Mouse (Mus musculus): ENCODE results near the gene Adamts4. TPM values are rescaled to one million over a fixed set of nuclear protein-coding genes. Genes with fewer than 3 reads are reported as not detected.
"Not testable (repeated sequence)": the region's sequence is repeated elsewhere in the genome, so short reads cannot be mapped to it uniquely, and the experiment has no call there.

Adamts4 gene
- polyA plus RNA-seq, 1 experiment from 2014 or later: 5.2 TPM

- WGBS: 51% methylated on average over 12 of the region's 12 CpGs
- peak overlapping the region; percentile 11; the same call in 1 of the 2 replicates for H3K27ac ChIP-seq
- H3K4me2 ChIP-seq: no peak overlapping the region
- peaks cover 39% of the 10 kb centered on the region for H3K36me3 ChIP-seq
- no peaks in the 10 kb centered on the region for H3K9me3 ChIP-seq (replicated peaks)
- no peaks in the 10 kb centered on the region for H3K27me3 ChIP-seq
- ATAC-seq (replicated peaks; ENCODE audit: insufficient number of reproducible peaks, insufficient read depth, low FRiP score, low read depth): no peak
- H3K4me1 ChIP-seq (replicated peaks): peaks cover 11% of the 10 kb centered on the region; the same call in 1 of the 2 replicates
- H3K4me3 ChIP-seq: peak overlapping the region; percentile 7; the same call in 1 of the 2 replicates
- no peak overlapping the region for H3K9ac ChIP-seq
Observed at GRCm38 (mm10) chr1:171232800-171233730, 17.2 kb upstream of the Adamts4 start.

GRCm38 (mm10) chr1:171234126-171234525, 16.1 kb upstream of the Adamts4 start, which contains the start of gene Fcer1g:
Gene Fcer1g, minus strand, starts transcription at chr1:171234365.
- no peak for ATAC-seq (replicated peaks; ENCODE audit: insufficient number of reproducible peaks, insufficient read depth, low FRiP score, low read depth)
- WGBS: 85% methylated on average over 14 of the region's 14 CpGs
- H3K9ac ChIP-seq: no peak within 1 kb of the TSS; the same call in 1 of the 2 replicates

GRCm38 (mm10) chr1:171234538-171234937, 15.7 kb upstream of the Adamts4 start:
- no peak overlapping the region for H3K27ac ChIP-seq
- H3K4me2 ChIP-seq: no peak overlapping the region
- H3K27me3 ChIP-seq: no peaks in the 10 kb centered on the region
- H3K36me3 ChIP-seq: peaks cover 54% of the 10 kb centered on the region
- H3K4me3 ChIP-seq: no peak overlapping the region
- 92% methylated on average over 4 of the region's 4 CpGs for WGBS
- H3K4me1 ChIP-seq (replicated peaks): peaks cover 11% of the 10 kb centered on the region; the same call in 1 of the 2 replicates
- no peak for ATAC-seq (replicated peaks; ENCODE audit: insufficient number of reproducible peaks, insufficient read depth, low FRiP score, low read depth)
- no peaks in the 10 kb centered on the region for H3K9me3 ChIP-seq (replicated peaks)
- H3K9ac ChIP-seq: no peak overlapping the region

More at GRCm38 (mm10) chr1:171234126-171234525, 16.1 kb upstream of the Adamts4 start, which contains the start of gene Fcer1g:
- Histone ChIP-seq H3K9me3 (replicated peaks) (no peaks in the 10 kb centered on the region), H3K4me2 (no peak within 1 kb of the TSS), H3K27me3 (no peaks in the 10 kb centered on the region), H3K36me3 (peaks cover 50% of the 10 kb centered on the region), H3K27ac (peak within 1 kb of the TSS; percentile 11; the same call in 1 of the 2 replicates), H3K4me1 (replicated peaks) (peaks cover 11% of the 10 kb centered on the region; the same call in 1 of the 2 replicates), H3K4me3 (peak within 1 kb of the TSS; percentile 15; the same call in 1 of the 2 replicates)

GRCm38 (mm10) chr1:171235791-171236190, 14.4 kb upstream of the Adamts4 start:
- Histone ChIP-seq H3K9me3 (replicated peaks) (no peaks in the 10 kb centered on the region), H3K27me3 (no peaks in the 10 kb centered on the region), H3K9ac (no peak overlapping the region), H3K27ac (0 out of 2 replicates have a peak overlapping the region, but pooled peaks have one; percentile 1), H3K4me2 (no peak overlapping the region), H3K4me1 (replicated peaks) (peaks cover 16% of the 10 kb centered on the region; the same call in 1 of the 2 replicates), H3K4me3 (no peak overlapping the region), H3K36me3 (peaks cover 67% of the 10 kb centered on the region)
- ATAC-seq (replicated peaks; ENCODE audit: insufficient number of reproducible peaks, insufficient read depth, low FRiP score, low read depth): no peak
- 45% methylated on average over 4 of the region's 4 CpGs for WGBS

GRCm38 (mm10) chr1:171237438-171237837, 12.8 kb upstream of the Adamts4 start:
- Histone ChIP-seq H3K27ac (no peak overlapping the region), H3K4me2 (no peak overlapping the region), H3K4me1 (replicated peaks) (peaks cover 16% of the 10 kb centered on the region; the same call in 1 of the 2 replicates), H3K9ac (no peak overlapping the region), H3K9me3 (replicated peaks) (no peaks in the 10 kb centered on the region), H3K4me3 (no peak overlapping the region), H3K36me3 (peaks cover 83% of the 10 kb centered on the region), H3K27me3 (no peaks in the 10 kb centered on the region)
- no peak for ATAC-seq (replicated peaks; ENCODE audit: insufficient number of reproducible peaks, insufficient read depth, low FRiP score, low read depth)
- 79% methylated on average over 6 of the region's 6 CpGs for WGBS

- H3K4me1 ChIP-seq (replicated peaks): peaks cover 15% of the 10 kb centered on the region; the same call in 1 of the 2 replicates
- H3K4me3 ChIP-seq: no peak overlapping the region
- WGBS: 71% methylated on average over 14 of the region's 14 CpGs
- H3K4me2 ChIP-seq: no peak overlapping the region
- H3K27me3 ChIP-seq: no peaks in the 10 kb centered on the region
- no peak overlapping the region for H3K27ac ChIP-seq
- ATAC-seq (replicated peaks; ENCODE audit: insufficient number of reproducible peaks, insufficient read depth, low FRiP score, low read depth): 0 out of 2 replicates have a peak, but pooled peaks have one; percentile 24
- no peaks in the 10 kb centered on the region for H3K9me3 ChIP-seq (replicated peaks)
- no peak overlapping the region for H3K9ac ChIP-seq
- H3K36me3 ChIP-seq: peaks cover 93% of the 10 kb centered on the region
Observed at GRCm38 (mm10) chr1:171238463-171238862, 11.8 kb upstream of the Adamts4 start.

- Histone ChIP-seq H3K4me1 (replicated peaks) (peaks cover 10% of the 10 kb centered on the region; the same call in 1 of the 2 replicates), H3K9ac (no peak overlapping the region), H3K9me3 (replicated peaks) (no peaks in the 10 kb centered on the region), H3K4me3 (no peak overlapping the region), H3K27ac (no peak overlapping the region), H3K36me3 (peaks cover 87% of the 10 kb centered on the region), H3K4me2 (no peak overlapping the region), H3K27me3 (no peaks in the 10 kb centered on the region)
- WGBS: 66% methylated on average over 15 of the region's 15 CpGs
- no peak; the same call in 1 of the 2 replicates for ATAC-seq (replicated peaks; ENCODE audit: insufficient number of reproducible peaks, insufficient read depth, low FRiP score, low read depth)
Observed at GRCm38 (mm10) chr1:171239992-171240744, 10.1 kb upstream of the Adamts4 start.

GRCm38 (mm10) chr1:171240911-171241310, 9.3 kb upstream of the Adamts4 start:
- Histone ChIP-seq H3K27ac (no peak overlapping the region), H3K9ac (no peak overlapping the region), H3K36me3 (peaks cover 85% of the 10 kb centered on the region), H3K4me2 (no peak overlapping the region), H3K9me3 (replicated peaks) (no peaks in the 10 kb centered on the region), H3K4me3 (no peak overlapping the region), H3K4me1 (replicated peaks) (peaks cover 17% of the 10 kb centered on the region), H3K27me3 (no peaks in the 10 kb centered on the region)
- no peak for ATAC-seq (replicated peaks; ENCODE audit: insufficient number of reproducible peaks, insufficient read depth, low FRiP score, low read depth)
- 88% methylated on average over 10 of the region's 10 CpGs for WGBS

- Histone ChIP-seq H3K36me3 (peaks cover 77% of the 10 kb centered on the region), H3K4me1 (replicated peaks) (peaks cover 20% of the 10 kb centered on the region)
- not testable (repeated sequence) for H3K4me2 ChIP-seq; H3K9me3 ChIP-seq (replicated peaks); H3K9ac ChIP-seq; H3K27me3 ChIP-seq; ATAC-seq (replicated peaks; ENCODE audit: insufficient number of reproducible peaks, insufficient read depth, low FRiP score, low read depth); H3K4me3 ChIP-seq; H3K27ac ChIP-seq
- WGBS: 87% methylated on average over 12 of the region's 12 CpGs
Observed at GRCm38 (mm10) chr1:171241952-171242351, 8.3 kb upstream of the Adamts4 start.

GRCm38 (mm10) chr1:171245353-171245752, 4.9 kb upstream of the Adamts4 start:
- no peaks in the 10 kb centered on the region for H3K27me3 ChIP-seq
- no peak overlapping the region for H3K9ac ChIP-seq
- peak overlapping the region; percentile 5; the same call in 1 of the 2 replicates for H3K27ac ChIP-seq
- no peak for ATAC-seq (replicated peaks; ENCODE audit: insufficient number of reproducible peaks, insufficient read depth, low FRiP score, low read depth)
- H3K4me3 ChIP-seq: no peak overlapping the region
- peaks cover 39% of the 10 kb centered on the region for H3K4me1 ChIP-seq (replicated peaks)
- WGBS: 80% methylated on average over 8 of the region's 8 CpGs
- H3K9me3 ChIP-seq (replicated peaks): no peaks in the 10 kb centered on the region
- peak overlapping the region; percentile 72; the same call in 1 of the 2 replicates for H3K4me2 ChIP-seq
- peaks cover 43% of the 10 kb centered on the region for H3K36me3 ChIP-seq
